Mouse (Mus musculus) left cerebral cortex, postnatal 36 days (tissue): Measurements from ENCODE around the gene Syne2. TPM values are rescaled to one million over a fixed set of nuclear protein-coding genes. Genes with fewer than 3 reads are reported as not detected.

Experiments used
- DNase-seq, 2 experiments: peaks; one replicate each; pipeline ENCODE4 v3.0.0; 2021 to 2022; ENCODE audit warnings: low spot score in 2 of 2, mixed read lengths in 1 of 2
- intact Hi-C: fragments of 180-260 bp; cut with DNase I; formaldehyde crosslinking; loops from one replicate; pipeline ENCODE4 v1.15.1; 2025
- total RNA-seq, 2 experiments: library from RNA; stranded (reverse); gene quantifications; 2 replicates each; pipeline ENCODE4 v1.2.3; 2021

The Syne2 gene
- total RNA-seq, 2 experiments from 2014 or later, result 21.3 to 23.5 TPM

- no peak for DNase-seq
- intact Hi-C loops, result no loop called here
Measured at GRCm38 (mm10) chr12:75905304-75905703, 87.4 kb downstream of the Syne2 start.

GRCm38 (mm10) chr12:75908466-75908865 is 90.5 kb downstream of the Syne2 start:
- intact Hi-C loops, result no loop called here
- DNase-seq, result no peak

DNA sequence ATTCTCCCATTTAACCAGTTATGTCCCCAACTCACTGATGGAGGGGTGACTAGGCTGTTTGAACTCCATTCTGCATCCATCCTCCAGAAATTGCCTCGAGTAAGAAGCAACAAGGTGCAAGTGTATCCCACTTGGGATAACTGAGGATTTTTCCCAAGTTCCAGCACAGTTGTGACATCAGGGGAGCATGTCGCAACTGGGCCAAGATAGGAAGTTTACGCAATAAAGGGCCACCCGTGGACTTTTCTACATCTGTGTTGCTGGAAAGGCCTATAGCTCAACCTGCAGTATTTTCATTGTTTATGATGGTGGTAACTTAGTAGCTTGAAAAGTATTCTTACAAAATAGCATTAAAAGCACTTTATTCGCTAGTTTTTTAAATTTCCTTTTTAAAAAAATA is 97.8 kb downstream of the Syne2 start:
- DNase-seq, result no peak
- intact Hi-C loops, result loop anchor here (5.0 kb wide), 1 partner anchor 128 kb away; no protein-coding TSS in a partner anchor

- intact Hi-C loops, result loop anchor here (5.0 kb wide), 1 partner anchor 131 kb away; no protein-coding TSS in a partner anchor
- DNase-seq, result no peak
Measured at GRCm38 (mm10) chr12:75918415-75918814, 100.5 kb downstream of the Syne2 start.

- intact Hi-C loops, result loop anchor here (5.0 kb wide), 1 partner anchor 132 kb away; no protein-coding TSS in a partner anchor
- DNase-seq, result peak; percentile 23 to 38
Measured at GRCm38 (mm10) chr12:75918914-75919313, 101.0 kb downstream of the Syne2 start.

GRCm38 (mm10) chr12:75922900-75923299 is 105.0 kb downstream of the Syne2 start:
- intact Hi-C loops, result no loop called here
- DNase-seq, result no peak

GRCm38 (mm10) chr12:75924852-75925251 is 106.9 kb downstream of the Syne2 start:
- intact Hi-C loops, result no loop called here

GRCm38 (mm10) chr12:75927596-75927995 is 109.7 kb downstream of the Syne2 start:
- intact Hi-C loops, result no loop called here
- DNase-seq, result no peak

More at GRCm38 (mm10) chr12:75924852-75925251, 106.9 kb downstream of the Syne2 start:
- no peak for DNase-seq

- no peak for DNase-seq
- intact Hi-C loops, result loop anchor here (10.0 kb wide), 1 partner anchor 251 kb away; no protein-coding TSS in a partner anchor
Measured at GRCm38 (mm10) chr12:75933561-75933960, 115.6 kb downstream of the Syne2 start.

DNA sequence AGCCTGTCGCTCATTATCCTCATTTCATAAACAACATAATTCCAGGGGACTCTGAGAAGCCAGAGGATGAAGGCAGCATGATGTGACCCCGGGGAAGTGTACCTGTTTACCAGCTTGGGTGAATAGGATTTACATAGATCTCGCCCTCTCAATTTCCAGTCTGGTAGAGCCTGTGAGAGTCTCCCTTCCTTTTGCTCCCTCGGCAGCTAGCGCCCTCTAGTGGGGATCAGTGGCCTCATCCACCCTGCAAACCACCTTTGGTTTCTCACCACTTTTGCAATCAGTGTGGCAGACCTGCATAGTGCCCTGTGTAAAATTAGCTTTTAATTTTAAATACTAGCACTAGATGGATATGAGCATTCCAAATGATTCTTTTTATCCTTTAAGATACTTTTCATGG is 133.4 kb downstream of the Syne2 start:
- DNase-seq, result no peak
- intact Hi-C loops, result no loop called here

GRCm38 (mm10) chr12:75952011-75952410 is 134.1 kb downstream of the Syne2 start:
- DNase-seq, result no peak
- intact Hi-C loops, result no loop called here

DNA sequence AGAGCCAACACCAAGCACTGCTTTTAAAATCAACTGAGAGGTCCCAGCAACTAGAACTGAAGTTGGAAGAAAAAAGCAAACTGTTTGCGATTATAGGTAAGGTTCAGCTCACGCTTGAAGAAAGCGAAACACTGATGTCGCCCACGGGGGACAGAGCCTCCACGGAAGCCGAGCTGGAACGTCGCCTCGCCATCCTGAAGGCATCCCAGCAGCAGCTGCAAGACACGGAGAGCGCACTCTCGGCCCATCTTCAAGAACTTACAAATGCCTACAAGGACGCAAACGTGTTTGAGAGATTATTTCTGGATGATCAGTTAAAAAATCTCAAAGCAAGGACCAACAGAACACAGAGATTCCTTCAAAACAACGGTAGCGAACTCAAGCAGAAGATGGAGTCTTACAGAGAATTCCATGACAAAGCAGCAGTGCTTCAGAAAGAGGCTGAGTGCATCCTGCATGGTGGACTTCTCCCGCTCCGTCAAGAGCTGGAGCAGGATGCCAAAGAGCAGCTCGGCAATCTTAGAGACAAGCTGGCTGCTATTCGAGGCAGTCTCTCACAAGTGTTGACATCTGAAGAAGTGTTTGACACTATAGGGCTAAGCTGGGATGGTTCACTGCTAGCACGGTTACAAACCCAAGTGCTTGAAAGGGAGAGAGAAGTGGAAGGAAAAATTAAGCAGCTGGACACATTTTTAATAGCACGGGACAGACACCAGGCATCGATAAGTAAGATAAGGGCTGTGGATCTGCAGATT is 148.7 kb downstream of the Syne2 start:
- intact Hi-C loops, result no loop called here
- DNase-seq, result no peak

DNA sequence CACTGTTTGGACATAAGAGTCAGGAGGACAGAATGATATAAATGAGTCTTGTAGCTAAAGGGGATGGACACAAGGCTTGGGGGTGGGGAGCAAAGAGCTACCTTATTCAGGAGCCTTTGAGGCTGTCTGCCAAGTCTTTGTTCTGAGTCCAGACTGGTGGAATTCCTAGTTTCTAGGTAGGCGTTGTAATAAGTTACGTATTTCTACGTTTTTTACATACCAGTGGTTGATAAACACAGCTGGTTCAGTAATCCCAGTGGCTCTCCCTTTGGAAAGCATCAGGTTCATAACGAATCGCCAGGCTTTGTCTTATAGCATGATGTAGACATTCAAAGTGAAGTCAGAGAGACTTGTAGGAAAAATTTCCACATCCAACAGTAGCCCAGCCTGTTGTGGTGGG is 161.1 kb downstream of the Syne2 start:
- intact Hi-C loops, result no loop called here
- no peak for DNase-seq

GRCm38 (mm10) chr12:75983336-75983735 is 165.4 kb downstream of the Syne2 start:
- intact Hi-C loops, result no loop called here

GRCm38 (mm10) chr12:75992226-75992858 is 174.4 kb downstream of the Syne2 start:
- DNase-seq, result no peak
- intact Hi-C loops, result no loop called here

More at GRCm38 (mm10) chr12:75983336-75983735, 165.4 kb downstream of the Syne2 start:
- DNase-seq, result no peak

GRCm38 (mm10) chr12:75992946-75993345 is 175.0 kb downstream of the Syne2 start:
- no peak for DNase-seq
- intact Hi-C loops, result no loop called here

DNA sequence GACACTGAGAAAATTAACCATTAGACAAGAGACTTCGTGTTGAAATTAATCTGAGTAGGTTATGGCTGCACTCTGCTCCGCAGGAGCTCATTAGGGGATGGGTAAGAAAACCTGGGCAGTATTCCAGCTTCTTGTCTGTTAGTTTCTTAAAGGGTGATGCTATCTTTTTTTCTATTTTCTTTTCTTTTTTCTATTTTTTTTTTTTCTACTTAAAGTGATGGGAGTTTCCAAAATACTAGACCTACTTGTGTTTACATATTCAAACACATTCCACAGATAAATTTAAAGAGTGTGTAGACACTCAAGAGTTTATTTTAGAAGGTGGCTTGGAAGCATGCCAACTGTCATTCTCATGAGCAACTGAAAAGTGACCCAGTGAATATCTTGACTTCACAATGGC is 177.2 kb downstream of the Syne2 start:
- intact Hi-C loops, result no loop called here
- DNase-seq, result no peak

DNA sequence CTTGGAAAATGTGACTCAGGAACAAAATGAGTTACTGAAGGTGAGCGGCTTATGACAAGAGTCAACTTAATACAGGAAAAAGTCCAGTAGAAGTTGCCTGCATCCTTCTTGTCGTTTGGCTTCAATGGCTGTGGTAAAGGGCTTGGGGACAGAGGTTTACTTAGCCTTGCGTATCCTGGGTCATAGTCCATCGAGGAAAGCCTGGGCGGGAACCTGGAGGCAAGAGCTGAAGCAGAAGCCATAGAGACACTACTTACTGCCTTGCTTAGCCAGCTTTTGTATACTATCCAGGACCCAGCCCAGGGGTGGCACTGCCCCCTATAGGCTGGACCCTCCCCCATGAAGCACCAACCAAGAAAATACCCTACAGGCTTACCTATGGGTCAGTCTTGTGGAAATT is 179.6 kb downstream of the Syne2 start:
- no peak for DNase-seq
- intact Hi-C loops, result no loop called here

- DNase-seq, result no peak
- intact Hi-C loops, result no loop called here
Measured at GRCm38 (mm10) chr12:75998416-75998815, 180.5 kb downstream of the Syne2 start.

GRCm38 (mm10) chr12:76004697-76005249 is 186.8 kb downstream of the Syne2 start:
- intact Hi-C loops, result no loop called here
- DNase-seq, result no peak

DNA sequence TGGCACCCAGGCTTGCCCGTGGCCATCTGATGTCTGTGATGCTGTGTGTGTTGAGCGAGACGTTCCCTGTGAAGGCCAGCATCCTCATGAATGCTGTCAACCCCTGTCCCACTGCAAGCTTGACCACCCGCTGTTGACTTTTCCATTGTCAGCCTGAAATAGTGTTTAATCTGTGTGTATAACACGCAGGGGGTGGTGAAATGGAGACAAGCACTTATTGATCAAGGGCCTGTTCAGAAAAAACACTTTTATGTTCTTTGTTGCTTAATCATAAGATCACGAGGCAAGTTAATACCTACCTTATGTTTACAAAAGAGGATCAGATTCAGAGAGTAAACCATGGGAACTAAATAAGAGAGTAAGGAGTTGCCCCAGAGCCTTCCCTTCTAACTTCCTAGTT is 191.1 kb downstream of the Syne2 start:
- intact Hi-C loops, result no loop called here
- DNase-seq, result no peak
